Mouse (Mus musculus) megakaryocyte, embryonic 14.5 days (primary cell): ENCODE measurements around the gene Abca2. TPM values are rescaled to one million over a fixed set of nuclear protein-coding genes. Genes with fewer than 3 reads are reported as not detected.

ENCODE experiments used
- H3K27me3 ChIP-seq: replicated peaks from 2 replicates; pipeline ENCODE3; 2012; ENCODE audit warnings: inconsistent platforms
- H3K36me3 ChIP-seq: replicated peaks from 2 replicates; pipeline ENCODE3; 2012; ENCODE audit warnings: low read length, inconsistent platforms, mixed read lengths
- H3K4me1 ChIP-seq: 2 replicates; pipeline ENCODE4 v1.6.1; 2012; ENCODE audit warnings: inconsistent platforms
- H3K4me3 ChIP-seq: replicated peaks from 2 replicates; pipeline ENCODE3; 2012; ENCODE audit warnings: moderate library complexity, mild to moderate bottlenecking, inconsistent platforms
- H3K9me3 ChIP-seq: 2 replicates; pipeline ENCODE4 v1.6.1; 2012; ENCODE audit warnings: inconsistent platforms
- FLI1 ChIP-seq: IDR thresholded peaks from 2 replicates; pipeline ENCODE4 v1.6.1; 2012; ENCODE audit warnings: low read length, inconsistent platforms, mixed read lengths
- GATA1 ChIP-seq: IDR thresholded peaks from 3 replicates; pipeline ENCODE4 v1.6.1; 2012; ENCODE audit warnings: mixed read lengths, low read length, inconsistent platforms, borderline replicate concordance
- polyA plus RNA-seq: library from polyadenylated mRNA; stranded (reverse); fragments of >175 nt; gene quantifications from 2 replicates; pipeline ENCODE4 v1.2.3, GENCODE M21; 2012; ENCODE audit warnings: low replicate concordance; ENCODE audit not compliant: insufficient read depth

The Abca2 gene
- polyA plus RNA-seq, 1 experiment = 13.1 TPM

DNA sequence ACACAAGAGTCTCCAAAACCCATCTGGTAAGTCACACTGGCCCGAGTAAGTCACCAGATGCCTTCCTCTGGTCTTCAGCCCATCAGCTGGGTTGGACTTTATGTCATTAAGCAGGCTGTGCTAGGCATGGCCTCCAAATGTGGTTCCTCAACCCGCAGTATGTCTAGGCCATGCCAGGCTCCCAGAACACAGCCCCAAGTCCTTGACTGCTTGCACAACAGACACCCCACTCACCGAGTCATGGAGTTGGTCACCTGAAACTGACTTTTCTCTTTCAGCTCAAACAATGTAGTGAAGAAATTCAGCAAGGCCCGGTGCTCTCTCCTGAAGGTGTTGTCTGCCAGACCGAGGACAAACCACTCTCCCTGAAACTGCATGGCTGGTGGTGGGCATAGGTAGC, 64.5 kb downstream of the Abca2 start:
- Histone ChIP-seq H3K4me3 (no peak overlapping the region), H3K27me3 (peaks cover 54% of the 10 kb centered on the region), H3K36me3 (no peaks in the 10 kb centered on the region), H3K9me3 (no peaks in the 10 kb centered on the region), H3K4me1 (peaks cover 39% of the 10 kb centered on the region)
- TF ChIP-seq FLI1 = no peak
- TF ChIP-seq GATA1 = no peak

DNA sequence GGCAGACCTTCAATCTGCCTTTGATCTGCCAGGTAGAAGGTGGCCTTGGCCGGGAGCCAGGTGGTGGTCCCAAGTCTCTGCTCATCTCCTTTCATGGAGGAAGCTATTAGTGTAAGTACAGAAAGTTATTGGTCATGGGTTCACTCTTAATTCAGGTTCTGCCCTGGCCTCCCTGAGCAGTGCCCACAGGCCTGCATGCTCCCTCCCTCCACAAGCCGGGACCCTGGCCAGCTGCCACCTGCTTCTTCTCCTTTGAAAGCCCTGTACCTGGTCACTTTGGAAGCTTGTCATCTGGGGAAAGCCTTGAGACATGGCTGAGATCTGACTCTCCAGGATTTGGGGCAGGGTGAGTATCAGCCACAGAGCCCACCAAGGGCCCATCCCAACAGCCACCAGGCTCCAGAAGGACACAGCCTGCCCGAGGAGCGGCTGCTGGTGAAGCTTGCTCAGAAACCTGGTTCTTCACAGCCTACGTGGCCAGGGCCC, 65.0 kb downstream of the Abca2 start, which contains the start of gene Lcn12:
Gene Lcn12 (minus strand): TSS at position 436 of the 486 bp plus-strand sequence.
- Histone ChIP-seq H3K36me3 (no peaks in the 10 kb centered on the region), H3K9me3 (no peaks in the 10 kb centered on the region), H3K27me3 (peaks cover 50% of the 10 kb centered on the region), H3K4me3 (no peak within 1 kb of the TSS), H3K4me1 (peaks cover 39% of the 10 kb centered on the region)
- TF ChIP-seq GATA1 = no peak
- no peak for TF ChIP-seq FLI1

DNA sequence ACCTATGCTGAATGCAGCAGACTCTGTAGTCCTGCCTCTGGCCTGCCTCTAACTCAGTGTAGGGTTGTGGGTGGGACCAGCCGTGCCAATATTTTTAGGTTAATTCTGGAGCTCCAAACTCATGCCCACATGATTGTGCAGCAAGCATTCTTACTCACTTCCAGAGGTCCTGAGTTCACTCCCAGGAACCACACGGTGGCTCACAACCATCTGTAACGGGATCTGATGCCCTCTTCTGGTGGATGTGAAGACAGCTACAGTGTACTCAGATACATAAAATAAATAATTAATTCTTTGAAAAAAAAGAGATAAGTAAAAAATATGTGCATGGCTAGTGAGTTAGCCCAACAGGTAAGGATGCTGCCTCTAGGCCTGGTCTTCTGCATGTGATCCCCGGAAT, 68.0 kb downstream of the Abca2 start:
- H3K4me1 ChIP-seq = peaks cover 54% of the 10 kb centered on the region
- no peak overlapping the region for H3K4me3 ChIP-seq
- H3K36me3 ChIP-seq = no peaks in the 10 kb centered on the region
- TF ChIP-seq GATA1 (no peak), FLI1 (no peak)
- H3K27me3 ChIP-seq = peaks cover 30% of the 10 kb centered on the region
- H3K9me3 ChIP-seq = no peaks in the 10 kb centered on the region

Other genes starting within 250 kb of the Abca2 start
- 7.9 and 8.1 TPM in 2 replicates for gene Nrarp, start 247.9 kb upstream of the Abca2 start, polyA plus RNA-seq
- gene Tor4a, start 231.8 kb upstream of the Abca2 start, polyA plus RNA-seq = 10.3 and 14.6 TPM in 2 replicates
- gene Nelfb, start 217.2 kb upstream of the Abca2 start, polyA plus RNA-seq = 22.9 and 24.0 TPM in 2 replicates
- gene Stpg3, start 214.1 kb upstream of the Abca2 start, polyA plus RNA-seq = 0.08 and 1.5 TPM in 2 replicates
- gene Fam166a, start 210.0 kb upstream of the Abca2 start, polyA plus RNA-seq = not detected in 2 replicates
- gene Tubb4b, start 204.0 kb upstream of the Abca2 start, polyA plus RNA-seq = 264 and 365 TPM in 2 replicates
- gene Slc34a3, start 194.3 kb upstream of the Abca2 start, polyA plus RNA-seq = not detected in 2 replicates
- not detected in 2 replicates for gene Rnf224, start 191.9 kb upstream of the Abca2 start, polyA plus RNA-seq
- gene Rnf208, start 186.4 kb upstream of the Abca2 start, polyA plus RNA-seq = 3.8 and 7.6 TPM in 2 replicates
- not detected in 2 replicates for gene Cysrt1, start 186.3 kb upstream of the Abca2 start, polyA plus RNA-seq
- 1.1 TPM in 1 of 2 replicates, not detected in the other for gene AL732309.1, start 181.8 kb upstream of the Abca2 start, polyA plus RNA-seq
- gene Tmem203, start 173.3 kb upstream of the Abca2 start, polyA plus RNA-seq = 16.3 and 20.0 TPM in 2 replicates
- gene Tprn, start 166.1 kb upstream of the Abca2 start, polyA plus RNA-seq = 11.9 and 12.9 TPM in 2 replicates
- 34.6 and 160 TPM in 2 replicates for gene Ssna1, start 156.3 kb upstream of the Abca2 start, polyA plus RNA-seq
- gene Anapc2, start 156.2 kb upstream of the Abca2 start, polyA plus RNA-seq = 3.1 and 14.8 TPM in 2 replicates
- not detected in 2 replicates for gene Tmem210, start 140.6 kb upstream of the Abca2 start, polyA plus RNA-seq
- not detected in 2 replicates for gene Lrrc26, start 138.8 kb upstream of the Abca2 start, polyA plus RNA-seq
- not detected in 2 replicates for gene Grin1, start 109.5 kb upstream of the Abca2 start, polyA plus RNA-seq
- gene Man1b1, start 96.4 kb upstream of the Abca2 start, polyA plus RNA-seq = 4.4 and 13.9 TPM in 2 replicates
- 4.3 and 4.4 TPM in 2 replicates for gene Dpp7, start 72.3 kb upstream of the Abca2 start, polyA plus RNA-seq
- gene Uap1l1, start 63.0 kb upstream of the Abca2 start, polyA plus RNA-seq = 12.1 and 13.3 TPM in 2 replicates
- gene Sapcd2, start 56.4 kb upstream of the Abca2 start, polyA plus RNA-seq = 26.7 and 29.9 TPM in 2 replicates
- gene Entpd2, start 32.8 kb upstream of the Abca2 start, polyA plus RNA-seq = 1.3 TPM in 1 of 2 replicates, not detected in the other
- gene Npdc1, start 29.4 kb upstream of the Abca2 start, polyA plus RNA-seq = 3.7 and 3.9 TPM in 2 replicates
- gene Fut7, start 5.4 kb upstream of the Abca2 start, polyA plus RNA-seq = 4.3 TPM in 1 of 2 replicates, not detected in the other
- not detected in 2 replicates for gene Clic3, start 28.1 kb downstream of the Abca2 start, polyA plus RNA-seq
- 51.1 and 52.3 TPM in 2 replicates for gene Paxx, start 32.4 kb downstream of the Abca2 start, polyA plus RNA-seq
- not detected in 2 replicates for gene Ptgds, start 41.3 kb downstream of the Abca2 start, polyA plus RNA-seq
- not detected in 2 replicates for gene Lcn12, start 65.2 kb downstream of the Abca2 start, polyA plus RNA-seq
- 46.2 and 91.1 TPM in 2 replicates for gene Fbxw5, start 72.0 kb downstream of the Abca2 start, polyA plus RNA-seq
- gene C8g, start 73.0 kb downstream of the Abca2 start, polyA plus RNA-seq = 0.43 TPM in 1 of 2 replicates, not detected in the other
- 0.78 and 7.0 TPM in 2 replicates for gene Traf2, start 118.2 kb downstream of the Abca2 start, polyA plus RNA-seq
- gene Edf1, start 129.1 kb downstream of the Abca2 start, polyA plus RNA-seq = 316 and 1,404 TPM in 2 replicates
- 0.75 TPM in 1 of 2 replicates, not detected in the other for gene Mamdc4, start 146.1 kb downstream of the Abca2 start, polyA plus RNA-seq
- 4.7 TPM in 1 of 2 replicates, not detected in the other for gene Phpt1, start 146.5 kb downstream of the Abca2 start, polyA plus RNA-seq
- 0.44 and 0.85 TPM in 2 replicates for gene Ajm1, start 153.1 kb downstream of the Abca2 start, polyA plus RNA-seq
- 36.6 and 58.2 TPM in 2 replicates for gene Rabl6, start 179.8 kb downstream of the Abca2 start, polyA plus RNA-seq
- 0.15 TPM in 1 of 2 replicates, not detected in the other for gene Ccdc183, start 189.0 kb downstream of the Abca2 start, polyA plus RNA-seq
- 0.94 TPM in 1 of 2 replicates, not detected in the other for gene Tmem141, start 193.3 kb downstream of the Abca2 start, polyA plus RNA-seq
- 0.49 TPM in 1 of 2 replicates, not detected in the other for gene Fcna, start 199.3 kb downstream of the Abca2 start, polyA plus RNA-seq
- not detected in 2 replicates for gene Lcn8, start 224.4 kb downstream of the Abca2 start, polyA plus RNA-seq
- not detected in 2 replicates for gene Lcn5, start 229.2 kb downstream of the Abca2 start, polyA plus RNA-seq
- gene Lcn6, start 248.1 kb downstream of the Abca2 start, polyA plus RNA-seq = not detected in 2 replicates